Mouse (Mus musculus): Measurements from ENCODE around the gene Mroh7. TPM values are rescaled to one million over a fixed set of nuclear protein-coding genes. Genes with fewer than 3 reads are reported as not detected.

Mroh7 gene
- total RNA-seq, 2 experiments from 2014 or later: 0.47 to 0.64 TPM

- intact Hi-C loops (cut with DNase I): no loop called here
- no peak for DNase-seq
These were observed 26.8 kb downstream of the Mroh7 start for GRCm38 (mm10) chr4:106703956-106704355.

GRCm38 (mm10) chr4:106700798-106701197 lies 29.9 kb downstream of the Mroh7 start:
- intact Hi-C loops (cut with DNase I): no loop called here
- no peak for DNase-seq

GRCm38 (mm10) chr4:106699989-106700388 lies 30.7 kb downstream of the Mroh7 start:
- intact Hi-C loops (cut with DNase I): no loop called here

DNA sequence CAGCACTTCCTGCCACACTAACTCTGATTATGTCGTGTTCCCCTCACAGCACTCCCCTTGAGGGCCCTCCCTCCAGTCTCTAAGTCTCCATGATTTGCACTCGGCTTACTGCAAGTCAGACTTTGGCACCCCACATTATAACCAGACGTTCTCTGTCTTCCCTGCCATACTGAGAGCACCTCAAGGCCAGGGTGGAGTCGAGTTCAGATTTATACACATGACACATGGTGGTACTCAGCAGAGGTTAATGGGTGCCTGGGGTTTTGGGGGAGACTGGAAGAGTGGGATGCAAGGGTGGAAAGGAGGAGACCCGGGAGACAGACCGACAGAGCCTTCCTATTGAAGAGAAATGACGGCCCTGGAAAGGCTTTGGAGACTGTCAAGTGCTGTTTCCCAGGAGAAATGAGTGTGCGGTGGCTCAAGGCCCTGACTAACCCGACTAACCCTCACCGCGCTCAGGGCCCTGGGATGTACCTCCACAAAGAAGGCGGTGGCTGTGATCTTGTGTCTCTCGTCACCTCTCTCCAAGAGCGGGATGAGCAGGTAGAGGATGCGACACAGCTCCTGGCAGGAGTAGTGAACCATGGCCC lies 36.8 kb downstream of the Mroh7 start:
- intact Hi-C loops (cut with DNase I): no loop called here
- no peak for DNase-seq

More at GRCm38 (mm10) chr4:106699989-106700388, 30.7 kb downstream of the Mroh7 start:
- no peak for DNase-seq

GRCm38 (mm10) chr4:106688636-106689296 lies 42.0 kb downstream of the Mroh7 start:
- DNase-seq: no peak
- intact Hi-C loops (cut with DNase I): no loop called here

GRCm38 (mm10) chr4:106680955-106681354 lies 49.8 kb downstream of the Mroh7 start:
- no peak for DNase-seq
- intact Hi-C loops (cut with DNase I): no loop called here

DNA sequence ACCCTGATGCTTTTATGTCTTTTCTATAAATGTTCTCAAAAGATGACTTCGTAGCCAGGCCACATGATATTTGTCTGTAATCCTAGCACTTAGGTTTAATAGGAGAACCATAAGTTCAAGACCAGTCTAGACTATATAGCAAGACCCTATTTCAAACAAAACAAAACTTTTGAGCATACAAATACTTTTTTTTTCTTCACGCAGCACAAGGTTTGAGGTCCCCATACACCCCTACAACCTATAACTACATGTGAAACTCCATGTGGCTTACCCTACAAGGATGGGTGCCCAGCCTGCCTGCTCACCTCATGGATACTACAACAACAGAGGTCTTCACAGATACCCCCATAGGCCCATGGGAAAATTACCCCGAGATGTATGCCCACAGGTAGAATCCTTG lies 51.6 kb downstream of the Mroh7 start:
- intact Hi-C loops (cut with DNase I): loop anchor here (5.0 kb wide), 1 partner anchor 47 kb away; no protein-coding TSS in a partner anchor

GRCm38 (mm10) chr4:106678442-106679118 lies 52.1 kb downstream of the Mroh7 start, which contains the start of gene Ttc4:
Gene Ttc4 (minus strand): TSS chr4:106678944.
- intact Hi-C loops (cut with DNase I): loop anchor here (5.0 kb wide), 1 partner anchor 46 kb away; no protein-coding TSS in a partner anchor
- DNase-seq: peak; percentile 79 to 90

More for the DNA sequence above, 51.6 kb downstream of the Mroh7 start:
- no peak for DNase-seq

DNA sequence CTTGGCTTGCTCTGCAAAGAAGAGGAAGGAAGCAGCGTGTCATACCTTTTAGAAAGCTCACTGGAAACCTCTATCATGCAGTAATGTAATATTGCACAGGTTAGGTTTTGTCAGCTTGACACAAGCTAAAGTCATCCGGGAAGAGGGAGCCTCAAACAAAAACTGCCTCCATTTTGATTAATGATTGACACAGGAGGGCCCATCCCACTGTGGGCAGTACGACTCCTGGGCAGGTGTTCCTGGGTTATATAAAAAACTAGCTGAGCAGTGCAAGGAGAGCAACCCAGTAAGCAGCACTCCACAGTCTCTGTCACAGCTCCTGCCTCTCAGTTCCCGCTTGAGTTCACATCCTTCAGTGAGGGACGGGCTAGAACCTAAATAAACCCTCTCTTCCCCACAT lies 54.0 kb downstream of the Mroh7 start:
- intact Hi-C loops (cut with DNase I): loop anchor here (5.0 kb wide), 1 partner anchor 44 kb away; no protein-coding TSS in a partner anchor
- DNase-seq: no peak

DNA sequence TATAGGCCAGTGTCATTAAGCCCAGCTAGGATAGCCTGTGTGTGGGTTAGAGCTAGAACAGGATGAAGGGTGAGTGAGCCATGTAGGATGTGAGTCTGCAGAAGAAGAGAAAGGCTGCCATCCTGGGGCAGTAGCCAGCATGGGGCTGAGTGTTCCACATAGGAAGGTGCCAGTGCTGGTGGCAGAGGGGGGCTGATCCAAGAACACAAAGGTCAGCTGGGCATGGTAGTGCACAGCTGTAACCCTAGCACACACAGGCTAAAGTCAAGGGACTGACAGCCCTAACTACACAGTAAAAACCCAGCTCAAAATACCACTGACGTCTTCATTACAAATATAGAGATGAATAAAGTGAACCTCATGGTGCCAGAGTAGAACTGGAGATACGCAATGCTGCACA lies 64.2 kb downstream of the Mroh7 start:
- peak; percentile 31 to 58 for DNase-seq
- intact Hi-C loops (cut with DNase I): no loop called here

DNA sequence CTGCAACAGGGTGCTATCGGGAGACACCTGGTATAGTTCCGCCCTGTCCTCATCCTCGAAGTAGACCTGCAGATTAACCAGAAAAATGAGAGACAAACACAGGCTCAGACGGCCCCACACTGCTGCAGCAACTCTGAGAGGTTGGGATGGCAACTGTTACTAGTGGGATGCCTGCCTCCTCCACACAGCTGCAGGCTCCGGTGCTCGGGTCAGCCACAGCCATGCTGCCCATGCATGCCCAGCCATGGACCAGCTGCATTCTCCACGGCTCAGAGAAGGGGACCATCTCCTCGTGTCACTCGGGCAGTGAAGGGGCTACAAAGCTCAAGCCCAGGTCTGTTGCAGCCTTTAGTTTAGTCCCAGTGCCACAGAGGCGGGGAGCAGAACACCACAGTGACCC lies 65.1 kb downstream of the Mroh7 start:
- intact Hi-C loops (cut with DNase I): no loop called here
- no peak for DNase-seq

GRCm38 (mm10) chr4:106665269-106665668 lies 65.5 kb downstream of the Mroh7 start:
- intact Hi-C loops (cut with DNase I): no loop called here
- no peak for DNase-seq

- intact Hi-C loops (cut with DNase I): no loop called here
- no peak for DNase-seq
These were observed 66.0 kb downstream of the Mroh7 start for GRCm38 (mm10) chr4:106664697-106665096.

- DNase-seq: no peak
- intact Hi-C loops (cut with DNase I): no loop called here
These were observed 66.7 kb downstream of the Mroh7 start for GRCm38 (mm10) chr4:106663956-106664470.

GRCm38 (mm10) chr4:106655681-106656080 lies 75.0 kb downstream of the Mroh7 start:
- DNase-seq: no peak

DNA sequence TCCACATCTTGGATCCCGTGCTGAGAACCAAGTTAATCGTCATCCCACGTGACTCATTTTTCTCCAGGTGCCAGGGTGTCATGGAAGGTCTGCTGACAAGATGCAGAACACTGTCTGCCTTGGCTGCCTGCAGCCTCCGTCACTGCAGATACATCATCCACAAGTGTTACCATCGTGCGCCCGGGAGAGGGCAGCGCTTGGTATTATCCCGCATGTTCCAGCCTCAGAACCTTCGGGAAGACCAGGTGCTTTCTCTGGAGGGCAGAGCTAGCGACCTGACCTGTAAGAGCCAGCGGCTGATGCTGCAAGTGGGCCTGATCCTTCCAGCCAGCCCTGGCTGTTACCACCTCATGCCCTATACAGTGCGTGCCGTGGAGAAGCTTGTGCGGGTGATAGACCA lies 77.7 kb downstream of the Mroh7 start:
- no peak for DNase-seq
- intact Hi-C loops (cut with DNase I): no loop called here

More at GRCm38 (mm10) chr4:106655681-106656080, 75.0 kb downstream of the Mroh7 start:
- intact Hi-C loops (cut with DNase I): no loop called here

GRCm38 (mm10) chr4:106652546-106652945 lies 78.2 kb downstream of the Mroh7 start:
- intact Hi-C loops (cut with DNase I): no loop called here

GRCm38 (mm10) chr4:106650833-106651527 lies 79.7 kb downstream of the Mroh7 start, which contains the start of gene Pars2:
Gene Pars2 (plus strand): TSS chr4:106651069.
- intact Hi-C loops (cut with DNase I): no loop called here

More at GRCm38 (mm10) chr4:106652546-106652945, 78.2 kb downstream of the Mroh7 start:
- DNase-seq: no peak

GRCm38 (mm10) chr4:106647137-106647536 lies 83.6 kb downstream of the Mroh7 start:
- DNase-seq: no peak
- intact Hi-C loops (cut with DNase I): no loop called here

More at GRCm38 (mm10) chr4:106650833-106651527, 79.7 kb downstream of the Mroh7 start, which contains the start of gene Pars2:
- peak; percentile 92 to 96 for DNase-seq

GRCm38 (mm10) chr4:106645797-106646196 lies 84.9 kb downstream of the Mroh7 start:
- DNase-seq: no peak
- intact Hi-C loops (cut with DNase I): no loop called here

Data from gastrocnemius, postnatal 36 days (tissue).